Mouse (Mus musculus) induced T-regulatory cell, adult 2 months (primary cell): ENCODE measurements around the gene Csnk1g1.

Experiments
- DNase-seq: peaks from one replicate; pipeline ENCODE4 v3.0.0-alpha.2; 2012; ENCODE audit warnings: low read depth

The Csnk1g1 gene

DNA sequence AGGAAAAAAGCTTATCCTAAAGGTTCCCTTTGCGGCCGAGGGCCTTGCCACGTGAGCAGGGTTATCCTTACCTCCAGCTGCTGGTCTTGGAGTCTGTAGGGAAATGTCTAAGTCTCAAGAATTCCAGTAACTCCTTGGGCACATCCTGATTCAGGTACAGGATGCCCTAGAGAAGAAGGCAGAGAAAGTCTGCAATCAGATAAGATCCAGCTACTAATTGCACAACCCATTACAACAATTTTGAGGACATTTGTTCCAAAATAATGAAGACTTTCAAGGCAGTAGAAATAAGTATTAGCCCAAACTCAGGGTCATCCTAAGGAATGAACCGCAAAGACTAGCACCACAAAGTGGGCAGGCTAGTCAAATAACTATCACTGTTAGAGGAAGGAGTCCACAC is 159.3 kb downstream of the Csnk1g1 start:
- DNase-seq, result no peak

DNA sequence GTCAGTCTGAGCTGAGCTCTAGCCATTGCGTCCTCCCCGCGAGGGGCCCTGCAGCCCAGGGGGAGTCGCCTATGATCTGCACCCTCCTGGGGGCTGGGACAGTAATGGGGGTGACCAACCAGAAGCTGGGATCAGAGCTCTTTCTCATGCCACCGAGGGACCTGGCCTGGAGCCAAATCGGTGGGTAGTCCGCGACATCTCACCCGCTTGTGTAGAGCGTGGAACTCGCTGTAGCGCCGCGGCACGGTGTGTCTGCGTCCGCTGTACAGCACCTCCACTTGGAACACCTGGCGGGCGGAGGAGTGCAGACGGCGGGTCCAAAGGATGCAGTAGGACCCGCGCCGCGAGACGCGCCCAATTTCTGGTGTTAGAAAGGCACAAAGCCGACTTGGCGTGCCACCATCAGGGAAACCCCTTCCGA is 160.3 kb downstream of the Csnk1g1 start:
- peak; percentile 50 for DNase-seq

DNA sequence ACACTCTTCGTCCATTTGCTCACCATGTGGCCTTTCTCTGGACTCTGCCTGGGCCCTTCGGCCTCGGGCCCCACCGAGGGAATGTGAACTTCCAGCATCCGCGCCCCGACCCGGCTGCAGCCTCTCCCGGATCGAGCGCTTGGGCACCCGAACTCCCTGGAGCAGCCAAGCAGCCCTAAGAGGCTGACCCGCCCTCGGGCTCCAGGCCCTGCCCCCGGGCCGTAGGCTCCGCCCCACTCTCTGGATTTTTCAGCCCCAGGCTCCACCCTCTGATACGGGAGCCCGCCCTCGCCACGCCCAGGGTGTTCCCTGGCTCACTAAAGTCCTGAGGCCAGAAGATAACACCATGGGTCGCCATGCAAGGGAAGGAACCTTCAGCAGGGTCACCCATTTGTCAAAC is 160.9 kb downstream of the Csnk1g1 start, which contains the start of gene Snx22:
Gene Snx22, minus strand, starts transcription at position 137 of the 400 bp plus-strand sequence.
- peak; percentile 84 for DNase-seq

DNA sequence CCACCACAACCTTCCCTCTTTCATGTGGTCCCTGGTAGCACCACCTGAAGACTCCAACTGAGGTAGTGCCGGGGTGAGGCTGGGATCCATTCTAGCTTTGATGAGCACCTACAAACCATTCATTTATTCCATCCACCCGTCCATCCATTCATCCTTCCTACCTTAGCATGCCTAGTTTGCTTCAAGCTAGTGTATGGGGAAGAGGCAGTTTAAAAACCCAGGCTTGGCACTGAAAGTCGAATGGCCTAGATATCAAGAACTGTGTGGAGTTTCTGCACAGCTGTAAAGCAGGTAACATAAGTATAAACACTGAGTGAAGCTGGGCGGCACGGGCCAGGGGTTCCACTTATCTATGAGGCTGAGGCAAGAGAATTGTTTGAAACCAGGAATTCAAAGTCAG is 161.4 kb downstream of the Csnk1g1 start:
- no peak for DNase-seq

DNA sequence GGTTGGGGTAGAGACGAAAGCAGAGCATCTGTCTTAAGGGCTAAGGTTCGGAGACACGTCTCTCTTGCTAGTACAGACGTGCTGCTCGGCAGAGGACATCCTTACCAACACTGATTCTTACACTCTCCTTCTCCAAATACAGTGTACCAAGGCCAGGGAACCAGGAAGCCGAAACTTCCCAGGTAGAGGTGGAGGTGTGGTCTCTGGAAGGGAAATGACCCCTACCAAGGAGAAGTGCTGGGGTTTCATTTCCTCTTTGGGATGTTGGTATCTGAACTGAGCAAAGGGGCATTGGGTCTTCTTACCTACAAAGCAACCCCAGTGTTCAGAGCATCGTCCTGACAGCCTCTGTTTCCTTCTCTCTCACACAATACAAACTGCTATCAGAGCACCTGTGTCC is 164.0 kb downstream of the Csnk1g1 start:
- no peak for DNase-seq

DNA sequence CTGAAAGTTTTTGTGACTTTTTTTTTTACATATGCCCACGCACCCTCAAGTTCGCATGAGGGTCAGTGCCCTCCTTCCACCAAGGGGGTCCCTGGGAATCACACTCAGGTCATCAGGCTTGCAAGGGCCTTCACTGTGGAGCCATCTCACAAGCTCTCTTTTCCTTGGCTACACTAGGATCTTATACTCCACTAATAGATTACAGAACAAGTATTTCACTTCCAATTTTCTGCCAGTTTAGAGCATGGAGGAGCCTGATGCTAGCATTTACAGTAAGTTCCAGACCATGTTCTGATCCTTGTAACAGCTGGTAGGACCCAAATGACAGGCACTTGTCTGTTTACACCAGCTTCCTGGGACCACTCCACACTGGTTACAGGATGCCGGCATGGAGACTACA is 169.3 kb downstream of the Csnk1g1 start:
- DNase-seq, result no peak

DNA sequence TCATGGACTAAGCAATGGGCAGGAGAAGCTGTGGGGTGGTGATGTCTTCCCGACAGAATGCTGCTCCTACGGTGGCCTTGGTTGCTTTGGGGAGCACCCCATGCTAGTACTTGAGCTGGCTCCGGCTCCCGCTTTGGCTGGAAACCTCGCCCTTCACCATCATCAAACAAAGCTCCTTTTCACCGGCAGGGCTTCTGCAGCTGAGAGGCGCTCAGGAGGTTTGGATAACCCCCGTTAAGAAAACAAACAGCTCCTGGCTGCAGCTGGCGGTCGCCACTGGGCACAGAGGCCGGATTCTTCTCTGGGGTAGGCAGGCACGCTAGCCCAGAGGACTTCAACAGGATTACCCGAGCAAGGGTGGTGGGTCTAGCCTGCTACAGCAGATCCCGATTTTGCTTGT is 169.8 kb downstream of the Csnk1g1 start:
- DNase-seq, result no peak

DNA sequence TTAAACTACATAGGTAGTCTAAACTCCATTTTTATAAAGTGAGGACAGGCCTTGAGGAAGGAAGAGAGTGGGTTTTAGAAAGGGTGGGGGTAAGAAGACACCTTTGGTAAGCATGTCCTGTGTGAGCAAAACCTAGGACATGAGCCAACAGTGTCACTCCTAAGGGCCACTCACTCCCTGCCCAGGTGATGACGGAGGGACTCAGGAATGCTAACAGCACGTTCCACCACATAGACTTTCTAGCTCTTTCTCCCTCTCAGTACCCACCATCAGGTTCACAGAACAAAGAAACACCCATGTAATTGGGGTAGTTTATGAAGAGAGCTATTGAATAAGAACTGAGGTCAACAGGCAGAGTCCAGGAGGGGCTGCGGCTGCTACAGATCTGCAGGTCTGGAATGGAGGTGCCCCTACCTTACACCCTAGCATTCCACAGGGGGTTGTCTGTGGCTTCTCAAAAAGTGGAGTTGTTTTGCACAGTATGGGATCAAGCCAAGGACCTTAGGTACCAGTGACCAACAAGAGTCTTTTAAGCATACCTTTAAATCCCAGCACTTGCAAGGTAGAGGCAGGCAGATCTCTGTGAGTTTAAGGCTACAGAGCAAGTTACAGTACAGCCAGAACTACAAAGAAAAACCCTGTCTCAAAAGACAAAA is 172.2 kb downstream of the Csnk1g1 start:
- DNase-seq, result no peak

DNA sequence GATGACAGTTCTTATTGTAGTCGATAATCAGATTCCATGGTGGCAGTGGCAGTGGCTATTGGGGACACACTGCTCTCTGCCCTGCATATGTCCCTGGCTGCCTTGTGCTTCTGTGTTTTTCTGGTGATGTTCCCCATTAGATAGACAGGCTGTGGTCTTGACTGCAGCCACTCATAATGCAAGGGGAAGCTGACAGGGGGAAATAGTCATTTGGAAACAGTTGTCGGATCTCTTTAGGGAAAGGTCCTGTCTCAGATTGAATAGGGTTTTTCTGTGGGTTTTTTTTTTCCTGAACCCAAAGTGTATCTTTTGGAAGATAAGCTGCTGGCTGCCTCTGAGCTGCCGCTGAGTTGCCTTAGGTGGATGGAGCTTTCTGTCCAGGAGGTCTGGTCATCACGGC is 173.3 kb downstream of the Csnk1g1 start:
- DNase-seq, result no peak

DNA sequence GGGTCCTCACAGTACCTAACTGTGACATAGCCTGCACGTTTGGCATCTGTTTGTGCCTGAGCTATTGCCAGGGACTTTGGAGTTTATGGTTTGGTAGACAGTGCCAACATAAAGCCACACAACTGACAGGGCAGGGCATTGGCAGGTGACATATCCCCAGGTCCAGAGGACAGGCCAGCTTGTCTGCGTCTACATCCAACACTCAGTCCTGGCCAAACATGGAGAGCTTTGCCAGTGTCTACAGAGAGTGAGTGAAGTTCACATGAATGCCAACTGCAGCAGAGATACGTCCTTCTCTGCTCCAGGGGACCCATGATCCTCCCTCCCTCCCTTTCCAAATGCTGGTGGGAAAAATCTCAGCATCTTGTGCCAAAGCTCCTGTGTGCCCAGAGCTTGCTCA is 175.4 kb downstream of the Csnk1g1 start:
- DNase-seq, result no peak

DNA sequence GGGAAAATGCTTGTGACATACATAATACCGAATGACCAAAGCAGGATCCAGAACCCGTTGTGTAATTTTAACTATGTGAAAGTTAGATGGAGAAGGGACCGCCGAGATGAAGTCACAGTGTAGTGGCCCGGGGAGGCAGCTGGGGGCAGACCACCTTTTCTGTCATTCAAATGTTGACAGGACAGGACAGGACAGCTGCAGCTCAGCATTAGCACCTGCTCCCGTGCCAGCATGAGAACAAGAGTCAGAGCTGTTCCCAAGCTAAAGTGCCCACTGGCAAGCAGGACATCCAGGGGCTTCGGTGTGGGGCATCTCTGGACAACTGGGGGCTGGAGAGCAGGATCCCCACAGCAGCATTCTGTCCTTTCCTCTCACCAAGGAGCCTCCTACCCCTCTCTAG is 178.3 kb downstream of the Csnk1g1 start:
- no peak for DNase-seq

DNA sequence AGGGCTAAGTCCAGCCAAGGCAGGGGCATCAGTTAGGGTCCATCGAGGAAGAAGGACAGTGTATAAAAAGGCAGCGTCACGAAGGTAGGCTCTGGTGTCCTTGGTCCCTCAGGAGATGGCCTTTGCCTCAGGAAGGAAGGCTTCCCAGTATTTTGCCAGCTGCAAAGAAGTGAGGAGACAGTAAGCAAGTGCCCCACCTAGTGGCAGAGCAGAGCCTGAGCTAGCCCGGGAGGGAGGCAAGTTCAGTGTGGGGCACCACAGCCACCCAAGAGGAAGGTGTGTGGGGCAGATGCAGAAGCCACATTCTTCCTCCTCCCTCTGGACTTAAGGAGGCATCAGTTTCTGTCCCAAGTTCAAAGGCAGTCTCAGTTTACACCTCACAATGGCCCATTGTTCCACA is 179.7 kb downstream of the Csnk1g1 start:
- DNase-seq, result peak; percentile 46

DNA sequence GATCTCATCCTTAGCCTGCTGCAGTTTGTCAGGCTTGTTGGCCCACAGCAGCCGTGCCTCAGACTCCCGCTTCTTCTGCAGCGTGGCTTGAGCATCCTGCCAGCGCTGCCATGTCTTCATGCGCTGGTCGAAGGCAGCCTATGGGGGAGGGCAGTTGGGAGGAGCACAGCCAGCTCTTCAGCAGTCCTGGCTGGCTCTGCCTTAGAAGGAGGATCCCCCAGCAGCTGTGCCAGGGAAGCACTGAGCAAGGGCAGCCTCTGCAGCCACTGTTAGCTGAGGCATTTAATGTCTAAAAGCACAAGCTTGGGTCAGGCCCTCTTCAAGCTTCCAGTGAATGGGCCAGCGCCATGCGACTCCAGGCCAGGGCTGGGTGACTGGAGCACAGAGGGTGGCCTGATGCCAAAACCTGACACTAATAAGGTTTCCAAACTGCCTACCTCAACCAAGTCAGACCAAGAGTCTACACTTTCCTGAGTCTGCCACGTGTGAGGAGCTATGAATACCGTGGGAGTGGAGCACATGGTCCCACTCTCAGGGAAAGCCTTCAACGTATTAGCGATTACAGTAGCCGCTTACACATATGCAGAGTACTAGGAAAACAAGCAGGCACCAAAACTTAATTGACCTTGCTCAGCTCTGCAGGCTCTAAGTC is 182.0 kb downstream of the Csnk1g1 start:
- no peak for DNase-seq

DNA sequence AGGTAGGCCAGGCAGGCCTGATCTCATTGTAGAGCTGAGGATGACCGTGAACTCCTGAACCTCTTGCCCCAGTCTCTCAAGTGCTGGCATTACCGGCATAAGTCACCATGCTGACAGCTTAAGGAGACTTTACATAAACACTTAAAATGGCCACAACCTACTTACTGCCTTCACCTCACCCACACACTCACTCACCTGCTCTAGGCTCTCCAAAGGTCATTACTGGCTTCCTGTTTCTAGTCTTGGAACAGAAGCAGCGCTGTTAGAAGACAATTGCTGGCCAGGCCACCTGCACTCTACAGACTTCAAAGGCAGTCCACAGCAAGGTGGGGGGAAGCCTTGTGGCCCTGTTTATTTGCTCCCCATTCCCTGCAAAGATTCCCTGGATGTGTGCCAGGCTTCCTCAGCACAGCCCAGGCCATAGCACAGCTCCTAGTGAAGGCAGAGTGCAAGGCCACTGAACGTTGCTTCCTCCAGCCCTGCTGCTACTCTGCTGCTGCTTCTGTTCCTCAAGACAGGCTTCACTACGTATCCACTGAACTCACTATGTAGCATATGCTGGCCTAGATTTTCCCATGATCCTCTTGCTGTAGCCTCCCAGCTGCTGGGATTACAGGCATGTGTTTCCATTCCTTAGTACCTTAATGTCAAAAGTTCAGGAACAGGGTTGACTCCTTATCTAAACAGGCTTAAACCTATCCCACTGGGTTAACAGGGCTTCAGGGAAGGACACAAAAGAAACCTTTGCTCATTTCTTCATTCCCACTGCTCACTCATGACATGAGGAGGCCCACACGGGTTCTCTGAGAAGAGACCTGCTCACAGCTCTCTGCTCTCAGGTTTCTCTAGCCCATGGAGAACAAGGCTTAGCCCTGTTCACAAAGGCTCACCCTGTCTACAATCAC is 182.9 kb downstream of the Csnk1g1 start:
- DNase-seq, result no peak

DNA sequence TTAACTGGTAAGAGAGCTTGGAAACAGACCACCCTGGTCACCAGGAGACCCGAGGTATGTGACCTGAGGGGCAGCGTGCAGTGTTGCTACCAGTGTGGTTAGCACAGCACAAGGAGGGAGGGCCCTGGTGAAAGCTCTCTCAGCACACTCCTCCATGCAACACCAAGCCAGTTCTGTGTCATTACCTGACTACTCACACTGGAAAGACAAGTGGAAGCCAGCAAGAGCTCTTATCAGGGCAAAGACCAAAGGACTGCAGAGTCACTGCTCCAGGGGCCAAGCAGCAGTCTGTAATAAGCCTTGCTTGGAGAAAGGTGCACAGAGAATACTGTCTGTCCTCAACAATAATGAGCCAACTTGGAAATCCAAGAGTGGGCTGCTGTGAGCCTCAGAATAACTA is 183.9 kb downstream of the Csnk1g1 start:
- DNase-seq, result no peak
